Mouse (Mus musculus): ENCODE measurements around the gene Ptprm. TPM values are rescaled to one million over a fixed set of nuclear protein-coding genes. Genes with fewer than 3 reads are reported as not detected.

The Ptprm gene
- polyA plus RNA-seq, 1 experiment from 2014 or later = 10.3 TPM

DNA sequence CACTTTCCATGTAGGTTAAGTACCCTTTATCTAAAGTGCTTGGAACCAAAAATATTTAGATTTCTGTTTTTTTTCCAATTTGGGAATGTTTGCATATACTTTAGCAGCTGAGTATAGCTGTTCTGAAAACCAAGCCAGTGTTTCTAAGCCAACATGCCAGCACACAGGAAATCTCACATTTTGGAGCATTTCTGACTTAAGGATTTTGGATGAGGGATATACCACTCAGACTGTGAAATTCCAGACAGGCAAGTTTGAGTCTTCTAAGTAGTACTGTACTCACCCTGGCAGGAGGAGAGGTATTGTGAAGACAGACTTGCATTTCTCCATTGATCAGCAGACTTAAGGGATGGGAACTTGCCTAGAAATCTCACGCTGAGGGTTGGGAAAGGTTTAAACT, 10.2 kb upstream of the Ptprm start:
- Histone ChIP-seq H3K27ac (replicated peaks; ENCODE audit: low read depth, low read length) (no peak overlapping the region), H3K4me3 (ENCODE audit: low read depth, low read length) (no peak overlapping the region), H3K9ac (replicated peaks; ENCODE audit: low read length) (no peak overlapping the region), H3K4me2 (ENCODE audit: low read depth, low read length) (no peak overlapping the region), H3K27me3 (ENCODE audit: control insufficient read depth, insufficient read depth, low read length) (no peaks in the 10 kb centered on the region), H3K9me3 (replicated peaks; ENCODE audit: control insufficient read depth, low read length) (no peaks in the 10 kb centered on the region), H3K4me1 (ENCODE audit: control insufficient read depth, insufficient read depth, low read length) (no peaks in the 10 kb centered on the region), H3K36me3 (replicated peaks; ENCODE audit: control insufficient read depth, insufficient read depth, low read depth, low read length) (no peaks in the 10 kb centered on the region)
- DNase-seq (ENCODE audit: low spot score) (no peak), ATAC-seq (replicated peaks; ENCODE audit: insufficient number of reproducible peaks, low FRiP score, low TSS enrichment, low read depth) (no peak)
- WGBS = 79% methylated on average over 1 of the region's 1 CpGs

DNA sequence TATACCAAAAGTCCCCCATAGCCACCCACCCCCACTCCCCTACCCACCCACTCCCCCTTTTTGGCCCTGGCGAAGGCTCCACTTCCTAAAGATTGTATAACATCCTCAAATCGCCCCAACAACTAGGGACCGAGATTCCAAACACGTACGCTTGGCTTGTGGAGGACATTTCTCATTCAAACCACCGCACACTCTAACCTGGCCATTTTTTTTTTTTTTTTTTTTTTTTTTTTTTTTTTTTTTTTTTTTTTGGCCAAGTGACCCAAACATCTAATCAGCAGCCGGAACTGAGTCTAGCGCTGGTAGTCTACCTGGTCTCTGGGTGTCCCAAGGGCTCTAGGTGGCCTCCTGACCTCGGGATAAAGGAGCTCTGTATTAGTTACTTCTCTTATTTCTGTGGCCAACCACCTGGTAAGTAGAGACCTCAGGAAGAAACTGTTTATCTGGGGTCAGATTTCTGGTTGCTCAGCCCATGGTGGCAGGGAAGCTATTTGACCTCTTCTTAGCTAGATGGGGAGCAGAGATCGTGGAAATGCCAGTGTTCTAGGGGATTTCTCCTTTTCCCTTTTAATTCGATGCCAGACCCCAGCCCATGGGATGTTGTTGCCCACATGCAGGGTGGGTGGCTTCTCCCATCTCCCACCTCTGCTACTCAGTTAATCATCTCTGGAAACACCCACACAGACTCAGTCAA, 9.3 kb upstream of the Ptprm start:
- Histone ChIP-seq H3K9me3 (replicated peaks; ENCODE audit: control insufficient read depth, low read length) (no peaks in the 10 kb centered on the region), H3K4me2 (ENCODE audit: low read depth, low read length) (no peak overlapping the region), H3K4me1 (ENCODE audit: control insufficient read depth, insufficient read depth, low read length) (no peaks in the 10 kb centered on the region), H3K36me3 (replicated peaks; ENCODE audit: control insufficient read depth, insufficient read depth, low read depth, low read length) (no peaks in the 10 kb centered on the region), H3K9ac (replicated peaks; ENCODE audit: low read length) (no peak overlapping the region), H3K27ac (replicated peaks; ENCODE audit: low read depth, low read length) (no peak overlapping the region), H3K4me3 (ENCODE audit: low read depth, low read length) (no peak overlapping the region), H3K27me3 (ENCODE audit: control insufficient read depth, insufficient read depth, low read length) (no peaks in the 10 kb centered on the region)
- ATAC-seq (replicated peaks; ENCODE audit: insufficient number of reproducible peaks, low FRiP score, low TSS enrichment, low read depth) (no peak), DNase-seq (ENCODE audit: low spot score) (no peak)
- WGBS = 57% methylated on average over 11 of the region's 11 CpGs

DNA sequence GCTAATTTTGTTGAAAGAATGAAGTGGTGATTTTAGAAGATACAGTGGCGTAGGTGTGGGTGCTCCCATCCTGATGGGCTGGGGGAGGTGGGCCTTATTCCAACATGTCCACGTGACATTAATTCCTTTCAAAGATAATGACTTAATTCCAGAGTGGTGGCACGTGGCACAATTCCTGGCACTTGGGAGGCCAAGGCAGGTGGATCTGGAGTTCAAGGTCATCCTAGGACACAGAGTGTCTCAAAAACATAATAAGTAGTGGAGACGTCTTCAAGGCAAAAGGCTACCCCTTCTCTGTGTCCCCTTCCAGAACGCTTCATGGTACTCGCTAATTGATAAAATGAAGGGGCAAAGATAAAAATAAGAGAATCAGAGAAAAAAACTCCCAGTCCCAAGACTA, 7.9 kb upstream of the Ptprm start:
- Histone ChIP-seq H3K27ac (replicated peaks; ENCODE audit: low read depth, low read length) (no peak overlapping the region), H3K4me2 (ENCODE audit: low read depth, low read length) (no peak overlapping the region), H3K27me3 (ENCODE audit: control insufficient read depth, insufficient read depth, low read length) (no peaks in the 10 kb centered on the region), H3K9ac (replicated peaks; ENCODE audit: low read length) (no peak overlapping the region), H3K4me1 (ENCODE audit: control insufficient read depth, insufficient read depth, low read length) (no peaks in the 10 kb centered on the region), H3K36me3 (replicated peaks; ENCODE audit: control insufficient read depth, insufficient read depth, low read depth, low read length) (no peaks in the 10 kb centered on the region), H3K9me3 (replicated peaks; ENCODE audit: control insufficient read depth, low read length) (no peaks in the 10 kb centered on the region), H3K4me3 (ENCODE audit: low read depth, low read length) (no peak overlapping the region)
- 85% methylated on average over 6 of the region's 6 CpGs for WGBS
- DNase-seq (ENCODE audit: low spot score) (no peak), ATAC-seq (replicated peaks; ENCODE audit: insufficient number of reproducible peaks, low FRiP score, low TSS enrichment, low read depth) (no peak)

DNA sequence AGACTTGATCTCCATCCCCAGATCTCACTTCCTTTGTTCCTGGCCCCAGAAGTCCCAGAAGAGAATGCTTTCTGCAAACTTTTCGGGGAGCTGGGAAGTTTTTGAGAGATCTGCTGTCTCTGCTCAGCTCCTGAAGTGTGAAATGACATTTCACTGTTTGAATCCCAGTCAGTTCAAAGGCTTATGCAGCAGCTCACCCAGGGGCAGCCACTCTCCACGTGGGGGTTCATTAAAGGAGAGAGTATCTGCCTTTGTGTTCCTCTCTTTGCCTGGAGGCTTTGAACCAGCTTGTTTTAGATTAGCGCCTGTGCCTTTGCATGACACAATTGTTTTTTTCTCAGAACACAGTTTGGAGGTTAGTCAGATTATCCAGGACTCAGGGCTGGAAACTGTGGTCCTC, 6.3 kb upstream of the Ptprm start:
- no peaks in the 10 kb centered on the region for H3K27me3 ChIP-seq (ENCODE audit: control insufficient read depth, insufficient read depth, low read length)
- 7% methylated on average over 3 of the region's 3 CpGs for WGBS
- H3K4me3 ChIP-seq (ENCODE audit: low read depth, low read length) = no peak overlapping the region
- no peak overlapping the region for H3K27ac ChIP-seq (replicated peaks; ENCODE audit: low read depth, low read length)
- no peaks in the 10 kb centered on the region for H3K4me1 ChIP-seq (ENCODE audit: control insufficient read depth, insufficient read depth, low read length)
- DNase-seq (ENCODE audit: low spot score) (no peak), ATAC-seq (replicated peaks; ENCODE audit: insufficient number of reproducible peaks, low FRiP score, low TSS enrichment, low read depth) (no peak)
- no peak overlapping the region for H3K9ac ChIP-seq (replicated peaks; ENCODE audit: low read length)
- no peaks in the 10 kb centered on the region for H3K9me3 ChIP-seq (replicated peaks; ENCODE audit: control insufficient read depth, low read length)
- no peaks in the 10 kb centered on the region for H3K36me3 ChIP-seq (replicated peaks; ENCODE audit: control insufficient read depth, insufficient read depth, low read depth, low read length)
- H3K4me2 ChIP-seq (ENCODE audit: low read depth, low read length) = no peak overlapping the region

DNA sequence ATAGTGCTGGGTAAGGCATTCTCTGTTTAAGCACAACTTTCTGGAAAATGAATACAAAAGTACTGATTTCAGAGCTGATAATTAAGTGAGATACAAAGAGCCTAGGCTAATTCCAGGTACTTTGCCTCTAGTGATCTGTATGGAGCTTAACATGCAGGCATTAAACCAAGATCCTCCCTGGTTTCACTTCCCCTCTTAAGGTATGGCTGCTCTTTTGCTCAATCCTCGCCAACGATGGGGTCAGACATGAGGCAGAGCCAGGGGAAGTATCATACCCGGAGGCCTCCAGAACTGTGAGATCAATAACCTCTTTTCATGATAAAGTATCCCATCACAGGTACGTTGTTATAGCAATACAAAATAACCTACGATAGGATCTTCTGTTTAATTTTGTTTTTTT, 5.3 kb upstream of the Ptprm start:
- no peaks in the 10 kb centered on the region for H3K36me3 ChIP-seq (replicated peaks; ENCODE audit: control insufficient read depth, insufficient read depth, low read depth, low read length)
- 89% methylated on average over 5 of the region's 5 CpGs for WGBS
- ATAC-seq (replicated peaks; ENCODE audit: insufficient number of reproducible peaks, low FRiP score, low TSS enrichment, low read depth) = no peak
- H3K4me2 ChIP-seq (ENCODE audit: low read depth, low read length) = no peak overlapping the region
- no peak for DNase-seq (ENCODE audit: low spot score)
- no peaks in the 10 kb centered on the region for H3K4me1 ChIP-seq (ENCODE audit: control insufficient read depth, insufficient read depth, low read length)
- no peaks in the 10 kb centered on the region for H3K9me3 ChIP-seq (replicated peaks; ENCODE audit: control insufficient read depth, low read length)
- no peak overlapping the region for H3K9ac ChIP-seq (replicated peaks; ENCODE audit: low read length)
- no peak overlapping the region for H3K27ac ChIP-seq (replicated peaks; ENCODE audit: low read depth, low read length)
- no peaks in the 10 kb centered on the region for H3K27me3 ChIP-seq (ENCODE audit: control insufficient read depth, insufficient read depth, low read length)
- no peak overlapping the region for H3K4me3 ChIP-seq (ENCODE audit: low read depth, low read length)

DNA sequence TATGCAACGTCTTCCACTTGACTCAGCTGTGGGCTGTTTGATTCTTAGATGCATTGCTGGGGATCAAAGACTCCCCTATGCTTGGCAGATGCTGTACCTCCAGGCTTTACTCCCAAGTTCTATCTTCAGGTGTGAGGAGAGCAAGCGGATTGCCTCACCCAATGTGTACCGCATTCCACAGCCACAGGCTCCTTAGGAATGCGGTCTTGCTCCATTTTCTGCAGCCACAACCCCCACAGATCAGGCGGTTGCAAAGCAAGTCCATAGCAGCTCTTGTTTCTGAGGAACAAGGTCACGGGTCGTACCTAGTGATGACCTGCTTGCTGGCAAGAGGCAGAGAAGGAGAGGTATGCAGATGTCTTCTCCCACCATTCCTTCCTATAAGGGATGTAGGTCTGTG, 4.3 kb upstream of the Ptprm start:
- H3K9me3 ChIP-seq (replicated peaks; ENCODE audit: control insufficient read depth, low read length) = no peaks in the 10 kb centered on the region
- DNase-seq (ENCODE audit: low spot score) (no peak), ATAC-seq (replicated peaks; ENCODE audit: insufficient number of reproducible peaks, low FRiP score, low TSS enrichment, low read depth) (no peak)
- 88% methylated on average over 7 of the region's 7 CpGs for WGBS
- no peaks in the 10 kb centered on the region for H3K27me3 ChIP-seq (ENCODE audit: control insufficient read depth, insufficient read depth, low read length)
- H3K27ac ChIP-seq (replicated peaks; ENCODE audit: low read depth, low read length) = no peak overlapping the region
- H3K4me2 ChIP-seq (ENCODE audit: low read depth, low read length) = no peak overlapping the region
- H3K4me3 ChIP-seq (ENCODE audit: low read depth, low read length) = no peak overlapping the region
- no peaks in the 10 kb centered on the region for H3K36me3 ChIP-seq (replicated peaks; ENCODE audit: control insufficient read depth, insufficient read depth, low read depth, low read length)
- H3K4me1 ChIP-seq (ENCODE audit: control insufficient read depth, insufficient read depth, low read length) = no peaks in the 10 kb centered on the region
- no peak overlapping the region for H3K9ac ChIP-seq (replicated peaks; ENCODE audit: low read length)

DNA sequence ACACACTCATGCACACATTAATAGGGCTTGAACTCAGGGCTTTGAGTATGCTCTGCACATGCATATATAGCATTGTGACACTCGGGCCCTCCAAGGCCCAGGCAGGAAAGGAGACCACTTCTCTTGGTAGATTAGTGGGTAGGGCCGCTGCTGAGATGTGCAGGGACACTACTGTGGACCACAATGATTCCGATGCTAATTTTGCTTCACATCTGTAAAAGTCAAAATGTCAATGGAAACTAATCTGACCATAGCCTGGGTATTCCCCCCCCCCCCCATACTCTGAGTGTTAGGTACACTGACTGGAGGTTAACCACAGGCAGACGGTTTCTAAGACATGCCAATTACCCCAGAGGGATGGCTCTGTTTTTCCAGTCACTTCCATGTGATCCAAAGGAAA, 2.9 kb upstream of the Ptprm start:
- ATAC-seq (replicated peaks; ENCODE audit: insufficient number of reproducible peaks, low FRiP score, low TSS enrichment, low read depth) = no peak
- Histone ChIP-seq H3K27me3 (ENCODE audit: control insufficient read depth, insufficient read depth, low read length) (no peaks in the 10 kb centered on the region), H3K9ac (replicated peaks; ENCODE audit: low read length) (no peak overlapping the region), H3K36me3 (replicated peaks; ENCODE audit: control insufficient read depth, insufficient read depth, low read depth, low read length) (no peaks in the 10 kb centered on the region), H3K27ac (replicated peaks; ENCODE audit: low read depth, low read length) (no peak overlapping the region), H3K9me3 (replicated peaks; ENCODE audit: control insufficient read depth, low read length) (no peaks in the 10 kb centered on the region), H3K4me1 (ENCODE audit: control insufficient read depth, insufficient read depth, low read length) (no peaks in the 10 kb centered on the region), H3K4me2 (ENCODE audit: low read depth, low read length) (no peak overlapping the region), H3K4me3 (ENCODE audit: low read depth, low read length) (no peak overlapping the region)
- no peak for DNase-seq (ENCODE audit: low spot score)
- 64% methylated on average over 4 of the region's 4 CpGs for WGBS

DNA sequence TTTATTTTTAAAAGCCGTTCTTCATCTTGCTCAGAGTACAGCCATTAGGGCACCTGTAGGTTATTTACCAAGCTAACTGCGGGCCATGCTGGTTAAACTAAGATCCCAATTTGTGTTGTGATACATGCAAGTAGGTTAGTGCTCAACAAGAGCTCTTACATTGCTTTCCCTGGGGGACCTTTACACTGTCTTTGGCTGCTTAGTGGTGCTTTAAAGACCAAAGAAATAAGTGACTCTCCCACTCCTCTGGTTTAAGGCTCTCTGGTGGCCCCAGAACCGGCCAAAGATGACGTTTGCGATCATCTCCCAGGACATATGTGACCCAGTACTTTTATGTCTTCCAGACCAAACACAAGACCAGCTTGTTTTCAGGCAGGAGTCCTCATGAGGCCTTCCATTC, 994 bp upstream of the Ptprm start:
- ATAC-seq (replicated peaks; ENCODE audit: insufficient number of reproducible peaks, low FRiP score, low TSS enrichment, low read depth) = no peak
- DNase-seq (ENCODE audit: low spot score) = peak; percentile 11
- no peak overlapping the region; the same call in 1 of the 2 replicates for H3K4me3 ChIP-seq (ENCODE audit: low read depth, low read length)
- WGBS = 25% methylated on average over 5 of the region's 5 CpGs
- no peak overlapping the region for H3K9ac ChIP-seq (replicated peaks; ENCODE audit: low read length)
- no peaks in the 10 kb centered on the region for H3K36me3 ChIP-seq (replicated peaks; ENCODE audit: control insufficient read depth, insufficient read depth, low read depth, low read length)
- H3K27me3 ChIP-seq (ENCODE audit: control insufficient read depth, insufficient read depth, low read length) = no peaks in the 10 kb centered on the region
- H3K27ac ChIP-seq (replicated peaks; ENCODE audit: low read depth, low read length) = no peak overlapping the region
- no peaks in the 10 kb centered on the region for H3K4me1 ChIP-seq (ENCODE audit: control insufficient read depth, insufficient read depth, low read length)
- no peaks in the 10 kb centered on the region for H3K9me3 ChIP-seq (replicated peaks; ENCODE audit: control insufficient read depth, low read length)
- no peak overlapping the region for H3K4me2 ChIP-seq (ENCODE audit: low read depth, low read length)
